ENCODE assay signal across 8 mouse cellular contexts in genomic region chr13:109684985-109685295, GRCm38 (mm10).
DNase-seq lines count a peak whose midpoint lies in the region; ATAC-seq lines count a peak whose summit lies in the region.

No protein-coding gene starts in this region.

- no peaks in the 10 kb centered on the region for H3K36me3 ChIP-seq in heart, embryonic 16.5 days (ENCODE audit: control insufficient read depth, insufficient read depth)
- no peaks in the 10 kb centered on the region for H3K36me3 ChIP-seq in hindbrain, embryonic 15.5 days
- H3K36me3 ChIP-seq in midbrain, embryonic 14.5 days (ENCODE audit: control insufficient read depth, insufficient read depth, low read length), result no peaks in the 10 kb centered on the region

- ATAC-seq in heart, embryonic 16.5 days (replicated peaks; ENCODE audit: extremely low read depth, insufficient read depth, low FRiP score), result no peak
- ATAC-seq in hindbrain, embryonic 15.5 days (ENCODE audit: low FRiP score, low read depth), result no peak
- no peak for ATAC-seq in midbrain, embryonic 14.5 days (ENCODE audit: low FRiP score, low TSS enrichment)
- no peak for ATAC-seq in CD4-positive, CD25-positive, alpha-beta regulatory T cell, adult 4 months

- H3K4me2 ChIP-seq in heart, embryonic 16.5 days (ENCODE audit: low read depth, low read length), result peak overlapping the region; percentile 84
- H3K4me2 ChIP-seq in hindbrain, embryonic 15.5 days, result peak overlapping the region; percentile 63
- H3K4me2 ChIP-seq in midbrain, embryonic 14.5 days (ENCODE audit: low read length), result peak overlapping the region; percentile 73

- H3K4me1 ChIP-seq in heart, embryonic 16.5 days (ENCODE audit: control insufficient read depth, insufficient read depth, low read length), result peaks cover 13% of the 10 kb centered on the region
- H3K4me1 ChIP-seq in brown adipose tissue, adult 24 weeks (ENCODE audit: control insufficient read depth, insufficient read depth, insufficient read length, low read length), result no peaks in the 10 kb centered on the region
- H3K4me1 ChIP-seq in hindbrain, embryonic 15.5 days (replicated peaks), result peaks cover 17% of the 10 kb centered on the region; the same call in 1 of the 2 replicates
- H3K4me1 ChIP-seq in midbrain, embryonic 14.5 days (ENCODE audit: control insufficient read depth, insufficient read depth, low read length), result peaks cover 10% of the 10 kb centered on the region

- no peaks in the 10 kb centered on the region for H3K9me3 ChIP-seq in heart, embryonic 16.5 days (replicated peaks; ENCODE audit: control insufficient read depth, low read length)
- no peaks in the 10 kb centered on the region for H3K9me3 ChIP-seq in hindbrain, embryonic 15.5 days
- H3K9me3 ChIP-seq in midbrain, embryonic 14.5 days (ENCODE audit: control insufficient read depth, low read length), result no peaks in the 10 kb centered on the region

- H3K9ac ChIP-seq in heart, embryonic 16.5 days (ENCODE audit: low read length), result peak overlapping the region; percentile 87
- H3K9ac ChIP-seq in hindbrain, embryonic 15.5 days, result no peak overlapping the region
- H3K9ac ChIP-seq in midbrain, embryonic 14.5 days (replicated peaks; ENCODE audit: low read length), result no peak overlapping the region

- WGBS in heart, embryonic 16.5 days, result 35% methylated on average over 3 of the region's 3 CpGs
- WGBS in hindbrain, embryonic 15.5 days, result 9% methylated on average over 3 of the region's 3 CpGs
- WGBS in midbrain, embryonic 14.5 days, result 14% methylated on average over 3 of the region's 3 CpGs

- H3K4me3 ChIP-seq in heart, embryonic 16.5 days (ENCODE audit: low read length), result peak overlapping the region; percentile 70
- H3K4me3 ChIP-seq in brown adipose tissue, adult 24 weeks (ENCODE audit: insufficient read depth, low read depth, low read length), result peak overlapping the region; percentile 70; the same call in 1 of the 2 replicates
- H3K4me3 ChIP-seq in hindbrain, embryonic 15.5 days, result peak overlapping the region; percentile 37
- peak overlapping the region; percentile 37 for H3K4me3 ChIP-seq in midbrain, embryonic 14.5 days (replicated peaks; ENCODE audit: low read depth, low read length)

- peak overlapping the region; percentile 96 for H3K27ac ChIP-seq in heart, embryonic 16.5 days (ENCODE audit: low read length)
- H3K27ac ChIP-seq in brown adipose tissue, adult 24 weeks (replicated peaks; ENCODE audit: low read depth, low read length), result no peak overlapping the region
- H3K27ac ChIP-seq in hindbrain, embryonic 15.5 days (replicated peaks), result no peak overlapping the region
- no peak overlapping the region for H3K27ac ChIP-seq in midbrain, embryonic 14.5 days (replicated peaks; ENCODE audit: low read depth, low read length)

- no peak for DNase-seq in heart, postnatal 4 days
- DNase-seq in midbrain, embryonic 14.5 days, result no peak
- no peak for DNase-seq in cerebellum, adult 9-10 months
- no peak for DNase-seq in layer of hippocampus, postnatal 25 days (ENCODE audit: extremely low spot score in 1 of 2, low spot score in 1 of 2)

- H3K27me3 ChIP-seq in heart, embryonic 16.5 days (ENCODE audit: control insufficient read depth, insufficient read depth, low read length), result no peaks in the 10 kb centered on the region
- H3K27me3 ChIP-seq in hindbrain, embryonic 15.5 days, result no peaks in the 10 kb centered on the region
- H3K27me3 ChIP-seq in midbrain, embryonic 14.5 days (ENCODE audit: control insufficient read depth, insufficient read depth, low read length), result no peaks in the 10 kb centered on the region
